Mouse (Mus musculus): Measurements from ENCODE around the gene Gpr4. TPM values are rescaled to one million over a fixed set of nuclear protein-coding genes. Genes with fewer than 3 reads are reported as not detected.
A peak's percentile ranks its signal among the peaks of the same experiment; 100 is the strongest.

The Gpr4 gene
- polyA plus RNA-seq (2017; shearing (Covaris generic)), result under 1 TPM in 1 of 2 experiments, not detected in 1; 0.30 TPM

DNA sequence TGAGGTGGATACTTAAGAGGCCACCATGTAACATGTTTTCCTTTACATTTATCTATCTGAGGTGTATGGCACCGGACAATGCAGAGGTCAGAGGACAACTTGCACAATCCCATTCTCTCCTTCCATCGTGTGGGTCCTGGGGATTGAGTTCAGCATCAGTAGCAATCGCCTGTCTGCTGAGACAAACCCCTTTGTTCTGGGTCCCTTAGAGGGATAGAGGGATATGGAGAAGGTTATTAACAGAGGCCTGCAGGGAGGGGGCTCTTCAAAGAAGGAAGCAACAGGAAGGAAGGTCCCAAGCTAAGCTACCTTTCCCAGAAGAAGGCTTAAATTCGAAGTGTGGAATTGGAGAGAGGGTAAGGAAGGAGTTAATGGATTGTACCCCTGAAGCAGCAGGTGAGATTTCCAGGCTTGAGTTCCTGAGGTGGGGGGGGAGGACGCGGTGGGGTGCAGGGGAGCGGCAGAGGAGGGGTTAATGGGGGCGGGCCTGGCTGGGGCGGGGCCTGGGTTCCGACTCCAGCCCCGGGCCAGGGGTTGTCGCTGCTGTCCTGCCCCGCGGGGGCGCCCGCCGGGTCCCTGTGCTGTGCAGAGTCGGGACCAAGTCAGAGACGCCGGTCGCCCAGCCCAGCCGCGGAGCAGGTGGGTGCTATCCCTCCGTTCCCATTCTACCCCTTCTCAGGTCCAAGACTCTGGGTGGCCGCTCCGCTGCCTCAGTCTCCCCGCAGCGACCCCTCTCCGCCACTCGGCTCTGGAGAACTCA is at the start of gene Gpr4:
Gene Gpr4 (plus strand): TSS at position 543 of the 760 bp plus-strand sequence.
- no peak for ATAC-seq

DNA sequence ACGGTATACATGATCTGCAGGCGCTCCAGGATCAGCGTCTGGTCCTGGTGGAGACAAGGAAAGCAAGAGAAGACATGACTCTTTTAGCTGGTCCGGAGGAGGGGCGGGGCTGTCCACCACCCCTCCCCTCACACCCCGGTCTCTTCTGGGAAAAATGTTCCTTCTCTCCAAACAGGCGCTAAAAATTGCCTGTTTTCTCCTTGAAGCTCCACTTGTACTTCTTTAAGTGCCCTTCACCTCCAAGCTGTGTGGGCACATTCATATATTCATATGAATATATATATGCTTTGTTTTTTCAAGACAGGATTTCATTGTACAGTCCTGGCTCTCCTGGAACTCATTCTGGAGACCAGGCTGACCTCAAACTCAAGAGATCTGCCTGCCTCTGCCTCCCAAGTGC is 49.4 kb upstream of the Gpr4 start:
- ATAC-seq, result no peak

GRCm38 (mm10) chr7:19163752-19164151 is 48.6 kb upstream of the Gpr4 start:
- ATAC-seq, result no peak

GRCm38 (mm10) chr7:19164189-19164588 is 48.1 kb upstream of the Gpr4 start:
- no peak for ATAC-seq

DNA sequence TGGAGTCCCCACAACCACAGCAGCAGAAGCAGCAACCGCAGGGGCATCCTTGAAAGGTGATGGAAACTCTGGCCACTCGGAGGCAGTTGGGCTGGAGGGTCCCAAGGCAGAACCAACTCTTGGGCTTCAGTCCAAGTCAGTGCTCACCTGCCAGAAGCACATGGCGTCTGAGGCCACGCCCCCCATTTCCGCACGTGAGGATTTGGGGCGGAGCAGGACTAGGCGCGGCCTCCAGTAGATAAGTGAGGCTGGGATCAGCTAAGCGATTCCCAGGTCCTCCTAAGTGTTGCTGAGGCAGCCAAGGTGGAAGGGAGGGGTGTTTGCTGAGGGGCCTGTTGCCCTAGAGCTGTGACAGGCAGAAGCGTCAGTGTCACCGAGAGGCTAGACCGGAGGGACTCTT is 47.4 kb upstream of the Gpr4 start:
- ATAC-seq, result peak; percentile 70

DNA sequence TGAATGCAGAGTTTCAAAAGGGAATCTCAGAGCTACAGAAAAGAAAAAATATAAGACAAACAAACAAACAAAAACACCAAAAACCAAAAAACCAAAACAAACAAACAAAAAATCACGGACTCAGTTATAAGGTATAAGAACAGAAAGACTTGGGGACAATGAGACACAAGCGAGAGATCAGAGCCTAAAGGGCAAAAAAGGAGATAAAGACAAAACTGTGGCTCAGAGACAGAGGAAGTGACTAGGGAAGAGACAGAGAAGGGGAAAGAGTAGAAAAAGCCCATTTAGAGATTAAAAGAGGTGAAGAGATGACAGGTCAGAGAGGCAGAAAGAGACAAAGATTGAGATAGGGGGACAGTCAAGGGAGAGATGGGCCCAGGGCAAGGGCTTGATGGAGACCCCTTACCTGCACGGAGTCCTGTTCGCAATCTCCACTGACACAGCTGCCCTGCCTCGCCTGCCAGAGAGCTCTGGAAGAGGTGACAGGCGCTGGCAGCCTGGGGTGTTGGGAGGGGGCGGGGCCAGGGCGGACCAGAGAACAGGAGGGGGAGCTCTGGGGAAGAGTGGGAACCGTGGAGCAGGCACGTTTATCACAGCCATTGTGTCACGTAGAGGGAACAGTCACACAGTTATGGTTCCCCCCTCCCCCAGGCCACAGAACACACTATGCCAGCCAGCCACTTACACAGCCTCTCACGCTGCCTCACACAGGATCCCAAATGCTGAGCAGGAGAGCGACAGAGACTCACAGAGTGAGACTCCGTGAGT is 46.5 kb upstream of the Gpr4 start, which contains the start of gene Gipr:
Gene Gipr (minus strand): TSS at position 472 of the 768 bp plus-strand sequence.
- no peak for ATAC-seq

- no peak for ATAC-seq
These were observed 45.3 kb upstream of the Gpr4 start for GRCm38 (mm10) chr7:19166990-19167389.

DNA sequence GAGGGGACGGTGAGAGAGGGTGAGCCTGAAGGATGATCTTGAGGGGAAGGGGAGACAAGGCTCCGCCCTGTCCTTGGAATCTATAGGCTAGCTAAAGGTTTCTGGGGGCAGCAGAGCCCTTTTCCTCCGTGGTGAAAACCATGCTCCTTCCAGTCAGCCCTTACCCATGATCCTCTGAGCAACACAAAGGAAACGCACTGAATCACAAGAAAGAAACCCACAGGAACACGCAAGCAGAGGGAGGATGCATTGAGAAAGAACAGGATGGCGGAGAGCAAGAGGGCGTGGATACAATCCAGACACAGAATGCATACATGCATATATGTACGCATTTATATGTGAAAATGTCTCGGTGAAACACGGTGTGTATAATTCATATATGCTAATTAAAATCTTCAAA is 42.8 kb upstream of the Gpr4 start:
- ATAC-seq, result no peak

DNA sequence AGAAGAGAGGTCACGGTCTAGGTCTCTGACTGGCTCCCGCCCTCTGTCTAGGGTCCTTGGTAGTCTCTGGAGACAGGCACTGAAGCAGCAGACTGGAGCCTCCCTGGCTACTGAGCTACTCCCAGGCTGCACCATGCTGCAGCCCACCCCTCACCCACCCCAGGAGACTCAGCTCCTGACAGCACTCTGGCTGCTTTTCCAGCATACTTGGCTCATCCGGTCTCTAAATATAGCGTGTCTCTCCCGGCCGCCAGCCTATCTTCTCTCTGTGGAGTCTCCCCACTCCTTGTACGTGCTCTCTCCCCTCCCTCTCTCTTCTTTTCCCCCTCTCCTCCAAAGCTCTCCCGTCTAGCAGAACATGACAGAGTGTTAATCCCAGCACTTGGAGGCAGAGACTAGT is 42.2 kb upstream of the Gpr4 start:
- ATAC-seq, result no peak

GRCm38 (mm10) chr7:19171831-19172230 is 40.5 kb upstream of the Gpr4 start:
- ATAC-seq, result no peak

- no peak for ATAC-seq
These were observed 39.5 kb upstream of the Gpr4 start for GRCm38 (mm10) chr7:19172874-19173273.

GRCm38 (mm10) chr7:19175708-19176515 is 36.4 kb upstream of the Gpr4 start, which contains the start of gene Eml2:
Gene Eml2 (plus strand): TSS chr7:19176421.
- ATAC-seq, result no peak

DNA sequence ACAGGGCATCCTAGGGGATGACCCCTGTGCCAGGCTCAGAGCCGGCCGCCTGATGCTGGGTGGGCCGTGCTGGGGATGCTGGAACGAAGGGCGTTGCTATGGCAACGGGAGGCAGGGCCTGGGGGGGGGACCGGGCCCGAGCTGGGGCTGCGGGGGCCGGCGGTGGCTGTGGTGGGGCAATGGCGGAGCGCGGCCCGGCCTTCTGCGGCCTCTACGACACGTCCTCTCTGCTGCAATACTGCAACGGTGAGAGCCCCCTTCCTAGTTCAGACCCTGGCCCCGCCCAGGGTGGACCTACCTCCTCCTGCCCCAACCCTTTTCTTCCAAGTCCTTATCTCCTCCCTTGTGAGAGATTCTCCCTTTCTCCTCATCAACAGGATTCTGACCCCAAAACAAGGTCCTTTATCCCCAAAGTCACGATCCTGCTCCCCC is 35.8 kb upstream of the Gpr4 start:
- ATAC-seq, result no peak

- ATAC-seq, result no peak
These were observed 35.1 kb upstream of the Gpr4 start for GRCm38 (mm10) chr7:19177216-19177615.

GRCm38 (mm10) chr7:19178035-19178434 is 34.3 kb upstream of the Gpr4 start:
- ATAC-seq, result no peak

DNA sequence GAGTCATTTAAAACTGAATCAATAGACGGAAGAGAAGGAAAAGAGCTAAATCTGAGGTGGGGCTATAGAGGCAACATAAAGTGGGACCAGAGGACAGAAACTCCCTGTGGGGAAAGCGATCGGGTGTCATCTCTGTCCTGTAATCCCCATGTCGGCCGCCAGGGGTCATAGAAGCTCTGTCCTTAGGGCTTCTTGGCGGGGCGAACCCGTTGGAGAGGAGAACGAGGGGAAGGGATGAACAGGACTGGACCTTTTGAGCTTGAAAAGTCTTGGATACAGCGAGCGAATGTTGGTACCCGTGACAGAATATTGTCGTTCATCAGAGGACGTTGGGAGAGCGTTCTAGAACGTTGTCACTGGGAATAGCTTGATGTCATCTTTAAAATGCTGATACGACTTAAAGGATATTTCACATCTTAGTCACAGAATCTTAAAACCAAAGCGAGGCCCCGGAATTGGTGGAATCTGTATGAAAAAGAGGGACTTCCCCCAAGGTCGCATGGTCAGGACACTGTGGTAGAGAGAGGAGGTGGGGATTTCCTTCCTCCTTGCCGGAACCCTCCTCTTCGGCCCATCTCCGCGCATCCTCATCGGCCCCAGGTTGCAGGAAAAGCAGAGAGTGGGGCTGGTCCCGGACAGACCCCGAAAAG is 33.8 kb upstream of the Gpr4 start:
- peak; percentile 58 for ATAC-seq

DNA sequence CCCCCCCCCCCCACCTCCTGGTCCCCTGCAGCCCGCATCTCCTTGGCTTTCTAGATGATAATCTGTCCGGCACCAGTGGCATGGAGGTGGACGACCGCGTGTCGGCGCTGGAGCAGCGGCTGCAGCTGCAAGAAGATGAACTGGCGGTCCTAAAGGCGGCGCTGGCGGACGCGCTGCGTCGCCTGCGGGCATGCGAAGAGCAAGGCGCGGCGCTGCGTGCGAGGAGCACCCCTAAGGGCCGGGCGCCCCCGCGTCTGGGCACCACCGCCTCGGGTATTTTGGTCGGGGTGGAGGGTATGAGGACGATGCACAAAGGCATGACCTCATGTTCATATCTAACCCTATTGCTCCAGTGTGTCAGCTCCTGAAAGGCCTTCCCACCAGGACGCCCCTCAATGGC is 33.2 kb upstream of the Gpr4 start:
- ATAC-seq, result peak; percentile 48

DNA sequence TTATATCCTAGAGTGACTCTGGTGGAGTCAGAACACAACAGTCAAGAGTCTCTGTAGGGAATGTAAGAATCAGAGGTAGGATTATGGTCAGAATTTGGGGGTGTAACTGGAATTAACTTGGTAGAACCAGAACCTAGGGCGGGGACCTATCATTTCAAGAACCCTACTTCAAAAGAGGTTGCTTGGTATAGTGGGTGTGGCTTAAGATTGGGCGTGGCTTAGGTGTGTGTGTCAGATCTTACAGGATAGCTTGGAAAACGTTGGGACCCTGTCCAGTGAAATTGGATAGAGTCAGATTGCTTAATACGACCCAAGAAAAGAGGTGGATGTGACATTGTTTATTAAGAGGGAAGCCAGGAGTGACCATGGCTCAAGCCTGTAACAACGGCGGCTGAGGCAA is 32.4 kb upstream of the Gpr4 start:
- ATAC-seq, result no peak

GRCm38 (mm10) chr7:19180862-19181429 is 31.4 kb upstream of the Gpr4 start:
- ATAC-seq, result peak; percentile 31

- ATAC-seq, result no peak
These were observed 28.1 kb upstream of the Gpr4 start for GRCm38 (mm10) chr7:19184250-19184649.

GRCm38 (mm10) chr7:19184758-19185157 is 27.6 kb upstream of the Gpr4 start:
- ATAC-seq, result no peak

DNA sequence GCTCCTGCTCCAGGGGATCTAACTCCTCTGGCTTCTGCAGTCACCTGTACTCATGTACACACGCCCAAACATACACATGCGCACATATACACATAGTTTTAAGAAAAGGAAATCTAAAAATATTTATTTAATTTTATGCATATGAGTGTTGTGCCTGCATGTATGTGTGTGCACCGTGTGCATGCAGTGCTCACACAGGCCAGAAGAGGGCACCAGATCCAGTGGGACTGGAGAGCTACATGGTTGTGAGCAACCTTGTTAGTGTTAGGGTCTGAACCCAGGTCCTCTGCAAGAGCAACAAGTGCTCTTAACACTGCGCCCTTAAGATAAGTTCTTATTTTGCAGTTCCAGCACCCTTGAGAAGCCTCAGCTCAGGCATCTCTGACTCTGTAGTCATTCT is 17.7 kb upstream of the Gpr4 start:
- no peak for ATAC-seq
